Mouse (Mus musculus) limb, embryonic 15.5 days (tissue): ENCODE results near the gene Gtf3c5. TPM values are rescaled to one million over a fixed set of nuclear protein-coding genes. Genes with fewer than 3 reads are reported as not detected.

ENCODE experiments used
- ATAC-seq: fragments of 200-750 bp; cut with Nextera tagmentation; 2 replicates; pipeline ENCODE4 v1.8.0; 2017; ENCODE audit warnings: low read depth, moderate TSS enrichment; ENCODE audit not compliant: insufficient number of reproducible peaks, low FRiP score, low TSS enrichment
- H3K27ac ChIP-seq: fragments of 300-500 bp; sonication (generic); 2 replicates; pipeline ENCODE4 v1.5.1; 2015; ENCODE audit warnings: moderate library complexity, mild to moderate bottlenecking, inconsistent platforms
- H3K27me3 ChIP-seq: fragments of 300-500 bp; sonication (generic); 2 replicates; pipeline ENCODE4 v1.6.1; 2015; ENCODE audit warnings: inconsistent platforms
- H3K36me3 ChIP-seq: fragments of 300-500 bp; sonication (generic); 2 replicates; pipeline ENCODE4 v1.6.1; 2015; ENCODE audit warnings: inconsistent platforms
- H3K4me1 ChIP-seq: fragments of 300-500 bp; sonication (generic); 2 replicates; pipeline ENCODE4 v1.6.1; 2015; ENCODE audit warnings: inconsistent platforms
- H3K4me2 ChIP-seq: fragments of 300-500 bp; sonication (generic); 2 replicates; pipeline ENCODE4 v1.6.1; 2015; ENCODE audit warnings: mild to moderate bottlenecking, inconsistent platforms
- H3K4me3 ChIP-seq: fragments of 300-500 bp; sonication (generic); 2 replicates; pipeline ENCODE4 v1.5.1; 2015; ENCODE audit warnings: mild to moderate bottlenecking, inconsistent platforms
- H3K9ac ChIP-seq: fragments of 300-500 bp; sonication (generic); 2 replicates; pipeline ENCODE4 v1.6.1; 2015; ENCODE audit warnings: inconsistent platforms
- H3K9me3 ChIP-seq: fragments of 300-500 bp; sonication (generic); 2 replicates; pipeline ENCODE4 v1.6.1; 2016; ENCODE audit warnings: inconsistent platforms
- whole genome bisulfite sequencing: fragments of 180-500 bp; shearing (Covaris S2); methylation state at CpG from one replicate; pipeline ENCODE4 v1.1.7; 2015; 5-methylcytosine and 5-hydroxymethylcytosine counted together
- microRNA-seq: library from miRNA; unstranded; fragments of <30 nt; microRNA quantifications from one replicate; pipeline ENCODE4, GENCODE M21; 2016
- polyA plus RNA-seq: library from polyadenylated mRNA; unstranded; fragments of >200 nt; fragmentation: Nextera tagmentation; extraction: Ambion mirVana; gene quantifications from 2 replicates; pipeline ENCODE4 v1.2.1, GENCODE M21; 2015

Gtf3c5 gene
- polyA plus RNA-seq, 1 experiment from 2014 or later = 44.1 TPM

- Histone ChIP-seq H3K27ac (no peak overlapping the region), H3K4me3 (no peak overlapping the region), H3K36me3 (peaks cover 7% of the 10 kb centered on the region; the same call in 1 of the 2 replicates), H3K27me3 (no peaks in the 10 kb centered on the region), H3K4me1 (peaks cover 72% of the 10 kb centered on the region), H3K9ac (no peak overlapping the region), H3K9me3 (no peaks in the 10 kb centered on the region), H3K4me2 (no peak overlapping the region)
- no peak; the same call in 1 of the 2 replicates for ATAC-seq
- WGBS = 46% methylated on average over 5 of the region's 5 CpGs
These were observed 66.2 kb downstream of the Gtf3c5 start for GRCm38 (mm10) chr2:28517206-28517909.

Small RNA genes within 50 kb of the gene (microRNA-seq; reads per million reads assigned to microRNA genes)
- gene Gm22824 = not detected

Other genes with a start within 250 kb of the Gtf3c5 start
- 4.3 and 5.0 TPM in 2 replicates for gene Ppp1r26, start 137.0 kb downstream of the Gtf3c5 start, polyA plus RNA-seq
- gene 1700007K13Rik, start 117.4 kb downstream of the Gtf3c5 start, polyA plus RNA-seq = 0.89 and 1.1 TPM in 2 replicates
- 50.3 and 51.3 TPM in 2 replicates for gene Mrps2, start 115.7 kb downstream of the Gtf3c5 start, polyA plus RNA-seq
- gene Gbgt1, start 86.9 kb downstream of the Gtf3c5 start, polyA plus RNA-seq = 0.56 and 1.1 TPM in 2 replicates
- 1.9 and 4.5 TPM in 2 replicates for gene Gm10134, start 77.7 kb downstream of the Gtf3c5 start, polyA plus RNA-seq
- 50.3 and 50.7 TPM in 2 replicates for gene Ralgds, start 70.6 kb downstream of the Gtf3c5 start, polyA plus RNA-seq
- 0.35 TPM in 1 of 2 replicates, not detected in the other for gene Cel, start 20.3 kb downstream of the Gtf3c5 start, polyA plus RNA-seq
- gene Gfi1b, start 38.2 kb upstream of the Gtf3c5 start, polyA plus RNA-seq = 0.14 and 0.45 TPM in 2 replicates
- 15.7 TPM in 2 replicates for gene Tsc1, start 57.5 kb upstream of the Gtf3c5 start, polyA plus RNA-seq
- gene Spaca9, start 116.0 kb upstream of the Gtf3c5 start, polyA plus RNA-seq = 1.1 and 1.2 TPM in 2 replicates
- 0.58 and 0.94 TPM in 2 replicates for gene Ak8, start 116.4 kb upstream of the Gtf3c5 start, polyA plus RNA-seq